Mouse (Mus musculus) G1E (cell line): Measurements from ENCODE around the gene Bloc1s5.

ENCODE experiments used
- CTCF ChIP-seq: IDR thresholded peaks from 2 replicates; pipeline ENCODE4 v1.5.1; 2012; ENCODE audit warnings: low read depth, low read length, inconsistent platforms, mixed read lengths
- GATA1 ChIP-seq: IDR thresholded peaks from 2 replicates; pipeline ENCODE4 v1.6.1; 2012; ENCODE audit warnings: borderline replicate concordance, low read length, inconsistent platforms, mixed read lengths
- POLR2AphosphoS5 ChIP-seq: IDR thresholded peaks from 2 replicates; pipeline ENCODE4 v1.6.1; 2012; ENCODE audit warnings: low read depth, low read length, inconsistent platforms; ENCODE audit not compliant: insufficient replicate concordance
- TAL1 ChIP-seq: conservative IDR thresholded peaks from 2 replicates; pipeline ENCODE4 v1.6.1; 2012; ENCODE audit warnings: low read depth, low read length, inconsistent platforms, mixed read lengths

- TF ChIP-seq CTCF (no peak), POLR2AphosphoS5 (no peak), GATA1 (no peak), TAL1 (no peak)
Measured at GRCm38 (mm10) chr13:38602243-38602832, 32.6 kb downstream of the Bloc1s5 start.
